Mouse (Mus musculus) 3T3-L1 (cell line): ENCODE data around the gene Snrnp70.
"Not testable (repeated sequence)": the region's sequence is repeated elsewhere in the genome, so short reads cannot be mapped to it uniquely, and the experiment has no call there.

Source experiments
- DNase-seq: peaks from one replicate; pipeline ENCODE4 v3.0.0-alpha.2; 2015; ENCODE audit warnings: low read depth, low spot score

The Snrnp70 gene

GRCm38 (mm10) chr7:45368178-45368577 lies 27.4 kb downstream of the Snrnp70 start:
- DNase-seq: no peak

DNA sequence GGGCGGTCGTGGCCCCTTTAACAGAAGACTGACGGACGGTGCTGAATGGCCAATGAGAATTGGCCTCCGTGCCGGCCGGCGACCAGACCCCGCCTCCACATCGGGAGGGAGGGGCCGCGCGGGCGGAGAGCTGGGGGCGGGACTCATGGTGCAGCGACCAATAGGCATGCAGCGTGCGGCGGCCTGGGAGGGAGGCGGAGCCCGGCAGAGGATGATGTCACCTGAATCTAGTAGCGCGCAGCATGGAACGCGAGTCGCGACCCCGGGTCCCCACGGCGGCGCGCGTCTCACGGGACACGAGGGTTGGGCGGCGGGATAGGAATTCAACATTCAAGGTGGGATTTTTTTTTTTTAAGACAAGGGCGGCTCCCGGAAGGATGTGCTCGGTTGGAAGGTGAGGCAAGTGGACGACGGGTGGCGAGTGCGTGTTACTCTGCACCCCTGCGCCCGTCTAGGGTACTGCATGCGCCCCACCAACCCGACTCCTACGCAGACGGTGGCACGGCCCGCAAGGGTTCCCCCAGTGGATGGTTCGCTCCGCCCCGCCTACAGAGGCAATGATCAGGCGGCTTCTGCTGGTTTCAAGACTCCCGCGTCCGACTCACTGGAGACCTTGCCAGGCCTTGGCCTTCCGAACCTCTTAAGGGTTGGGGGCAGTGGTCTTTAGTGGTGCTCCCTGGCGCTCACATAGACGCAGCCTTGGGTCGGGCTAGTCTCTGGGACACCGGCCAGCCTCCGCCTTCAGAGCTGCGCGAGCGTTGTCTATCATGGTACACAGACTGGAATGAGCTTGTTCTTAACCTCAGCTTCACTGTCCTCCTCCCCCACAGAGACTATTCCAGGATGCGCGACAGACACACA lies 28.3 kb downstream of the Snrnp70 start:
- peak; percentile 92 for DNase-seq

- DNase-seq: no peak
Observed at GRCm38 (mm10) chr7:45366652-45367019, 28.9 kb downstream of the Snrnp70 start, which contains the start of gene Ppfia3. Gene Ppfia3 (minus strand): TSS chr7:45367019.

DNA sequence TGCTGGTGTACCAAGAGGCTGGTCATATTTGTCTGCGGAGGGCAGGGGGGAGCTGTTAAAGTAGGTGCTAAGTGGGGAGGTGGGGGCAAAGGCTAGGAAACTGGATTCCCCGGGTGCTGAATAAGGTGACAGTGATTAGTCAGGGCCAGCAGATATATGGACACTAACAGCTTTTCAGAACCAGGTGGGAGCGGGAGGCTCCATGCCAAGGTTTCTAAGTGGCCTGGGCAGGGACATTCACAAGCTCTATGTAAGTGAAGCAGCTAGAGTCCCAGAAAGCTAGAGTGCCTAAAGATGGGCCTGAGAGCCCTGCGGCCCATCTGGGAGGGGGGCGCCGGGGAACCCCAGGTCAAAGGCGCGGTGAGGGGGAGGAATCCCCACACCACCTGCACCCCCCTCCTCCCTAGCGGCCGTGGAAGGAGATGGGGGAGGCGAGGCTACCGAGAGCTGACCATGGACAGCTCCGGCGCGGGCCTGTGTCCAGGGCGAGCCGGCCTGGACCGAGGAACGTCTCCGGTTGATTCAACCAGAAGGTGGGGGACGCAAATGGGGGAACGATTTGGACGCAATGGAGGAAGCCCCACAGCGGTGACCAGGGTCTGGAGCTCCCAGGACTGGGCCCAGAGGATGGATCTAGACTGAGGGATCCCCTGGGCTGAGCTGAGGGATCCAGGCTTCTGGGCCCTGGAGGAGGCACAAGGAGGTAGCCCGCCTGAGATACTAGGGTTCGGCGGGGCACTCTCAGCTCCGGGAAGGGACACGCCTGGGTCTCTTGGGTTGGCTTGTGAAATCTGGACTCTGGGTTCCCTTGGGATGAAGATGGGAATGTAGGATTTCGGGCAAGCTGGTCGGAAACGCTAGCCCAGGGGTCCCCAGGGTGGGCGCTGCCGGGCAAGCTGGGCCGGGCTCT lies 29.5 kb downstream of the Snrnp70 start:
- DNase-seq: peak; percentile 28

- no peak for DNase-seq
Observed at GRCm38 (mm10) chr7:45363983-45364382, 31.6 kb downstream of the Snrnp70 start.

DNA sequence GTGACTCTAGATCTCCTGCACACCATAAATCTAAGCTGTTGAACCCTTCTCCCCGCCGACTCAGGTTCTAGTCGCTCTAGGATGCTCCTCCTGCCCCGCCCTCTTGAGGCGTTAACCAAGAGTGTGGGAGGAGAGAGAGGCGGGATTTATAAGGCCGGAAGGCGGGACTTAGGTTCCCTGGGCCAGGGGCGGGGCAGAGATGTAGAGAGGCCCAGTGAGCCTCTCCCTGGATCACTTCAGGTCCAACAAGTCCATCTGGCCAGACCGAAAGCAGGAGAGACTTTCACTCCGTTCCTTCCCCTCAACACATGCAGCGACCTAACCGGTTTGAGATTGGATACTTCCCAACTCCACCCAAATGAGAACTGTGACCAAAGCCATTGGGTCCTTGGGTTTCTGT lies 32.7 kb downstream of the Snrnp70 start:
- DNase-seq: no peak

GRCm38 (mm10) chr7:45361243-45361804 lies 34.2 kb downstream of the Snrnp70 start:
- no peak for DNase-seq

DNA sequence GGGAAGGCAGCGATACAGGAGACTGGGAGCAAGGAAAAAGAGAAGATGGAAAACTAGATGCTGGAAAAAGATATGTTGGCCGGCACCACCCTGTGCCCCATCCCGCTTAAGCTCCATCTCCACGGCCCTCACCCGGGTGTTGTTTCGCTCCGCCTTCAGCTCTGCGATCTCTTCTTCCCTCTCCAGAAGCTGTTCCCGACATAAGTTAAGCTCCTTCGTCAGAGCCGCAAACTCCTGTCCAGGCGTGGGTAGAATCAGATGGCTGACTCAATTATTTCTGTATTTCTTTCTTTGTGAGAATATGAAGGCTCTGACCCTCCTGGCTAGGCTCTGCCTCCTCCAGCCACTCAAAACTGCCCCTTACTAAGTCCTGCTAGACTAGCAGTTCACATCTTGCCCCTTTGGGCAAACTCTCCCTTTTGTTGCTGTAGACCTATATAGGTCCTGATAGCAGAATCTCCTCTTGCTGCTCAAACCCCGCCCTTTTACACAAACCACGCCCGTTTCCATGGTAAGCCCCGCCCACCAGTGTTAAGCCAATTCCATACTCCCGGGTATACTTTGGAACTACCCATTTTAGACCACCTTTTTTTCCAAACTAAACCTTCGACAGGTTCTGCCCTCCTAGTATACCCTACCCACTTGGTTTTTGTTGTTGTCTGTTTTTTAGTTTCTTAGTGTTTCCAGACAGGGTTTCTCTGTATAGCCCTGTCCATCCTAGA lies 35.0 kb downstream of the Snrnp70 start:
- no peak for DNase-seq

GRCm38 (mm10) chr7:45359081-45359480 lies 36.5 kb downstream of the Snrnp70 start:
- not testable (repeated sequence) for DNase-seq

DNA sequence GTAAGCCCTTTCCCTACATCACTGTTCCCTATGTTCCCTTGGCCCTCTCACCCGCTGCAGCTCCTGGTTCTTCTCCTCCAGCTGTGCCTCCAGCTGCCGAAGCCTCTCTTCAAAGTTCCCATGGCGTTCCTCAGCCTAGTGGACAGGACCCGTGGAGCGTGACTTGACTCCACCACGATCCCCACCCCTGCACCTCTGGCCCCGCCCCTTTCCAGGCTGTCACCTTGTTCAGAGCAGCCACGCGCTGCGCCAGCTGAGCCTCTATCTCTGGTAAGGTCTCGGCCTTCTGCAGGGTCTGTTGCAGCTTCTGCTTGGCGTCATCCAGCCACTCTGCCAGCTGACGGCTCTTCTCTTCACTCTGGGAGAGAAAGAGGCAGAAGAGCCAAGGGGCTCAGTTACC lies 39.5 kb downstream of the Snrnp70 start:
- no peak for DNase-seq

- DNase-seq: no peak
Observed at GRCm38 (mm10) chr7:45355318-45356020, 40.1 kb downstream of the Snrnp70 start.

- DNase-seq: no peak
Observed at GRCm38 (mm10) chr7:45353041-45353440, 42.5 kb downstream of the Snrnp70 start.

GRCm38 (mm10) chr7:45346905-45347304 lies 48.6 kb downstream of the Snrnp70 start:
- DNase-seq: no peak

DNA sequence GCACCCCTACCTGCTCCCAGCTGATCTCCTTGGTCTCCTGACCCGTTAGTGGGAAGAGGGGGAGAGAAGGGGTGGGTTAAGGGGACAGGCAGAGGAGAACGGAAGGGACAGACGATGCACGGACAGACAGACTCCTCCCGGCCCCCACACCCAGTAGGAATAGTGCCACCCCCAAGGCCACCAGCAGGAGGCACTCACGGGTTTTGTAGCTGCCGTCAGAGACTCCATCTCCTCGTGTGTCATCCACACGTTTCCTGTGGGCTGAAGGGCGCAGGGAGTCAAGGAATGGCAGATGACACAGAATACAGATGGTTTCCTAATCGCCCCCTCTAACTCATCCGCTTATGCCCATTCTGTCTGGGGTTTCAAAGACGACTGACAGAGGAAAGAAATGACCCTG lies 52.0 kb downstream of the Snrnp70 start:
- peak; percentile 24 for DNase-seq

- DNase-seq: no peak
Observed at GRCm38 (mm10) chr7:45342081-45342480, 53.5 kb downstream of the Snrnp70 start.

- peak; percentile 95 for DNase-seq
Observed at GRCm38 (mm10) chr7:45341303-45341702, 54.2 kb downstream of the Snrnp70 start.

GRCm38 (mm10) chr7:45340669-45341068 lies 54.9 kb downstream of the Snrnp70 start:
- peak; percentile 87 for DNase-seq

- peak; percentile 20 for DNase-seq
Observed at GRCm38 (mm10) chr7:45340066-45340442, 55.5 kb downstream of the Snrnp70 start.

- peak; percentile 67 for DNase-seq
Observed at GRCm38 (mm10) chr7:45339410-45340065, 56.0 kb downstream of the Snrnp70 start.
